Mouse (Mus musculus) liver, embryonic 14.5 days (tissue): ENCODE results near the gene Pcif1. TPM values are rescaled to one million over a fixed set of nuclear protein-coding genes. Genes with fewer than 3 reads are reported as not detected.

Source experiments
- ATAC-seq: fragments of 200-750 bp; cut with Nextera tagmentation; 2 replicates; pipeline ENCODE4 v1.8.0; 2017; ENCODE audit warnings: moderate number of reproducible peaks, mild to moderate bottlenecking, moderate library complexity; ENCODE audit not compliant: insufficient read depth
- DNase-seq, 3 experiments: peaks; one replicate each; pipeline ENCODE4 v3.0.0-alpha.2; 2012 to 2013; ENCODE audit warnings: low read depth in 3 of 3, low spot score in 3 of 3
- H3K27ac ChIP-seq: fragments of 300-500 bp; sonication (generic); 2 replicates; pipeline ENCODE4 v1.5.1; 2014; ENCODE audit warnings: moderate library complexity, mild to moderate bottlenecking, control low read depth, inconsistent platforms
- H3K27me3 ChIP-seq: fragments of 300-500 bp; sonication (generic); 2 replicates; pipeline ENCODE4 v1.6.1; 2014; ENCODE audit warnings: mild to moderate bottlenecking, low read length, moderate library complexity; ENCODE audit not compliant: control insufficient read depth, insufficient read depth
- H3K36me3 ChIP-seq: fragments of 300-500 bp; sonication (generic); replicated peaks from 2 replicates; pipeline ENCODE4 v1.6.1; 2014; ENCODE audit warnings: low read depth; ENCODE audit not compliant: control insufficient read depth, insufficient read depth
- H3K4me1 ChIP-seq, 2 experiments: fragments of 200-500 bp in 1 of 2; fragments of 300-500 bp in 1 of 2; sonication (generic) in 1 of 2; replicated peaks; 2 replicates each; pipeline ENCODE4 v1.6.1; 2012 to 2014; ENCODE audit warnings: antibody characterized with exemption in 1 of 2, inconsistent platforms in 1 of 2, low read length in 1 of 2; ENCODE audit not compliant: control insufficient read depth in 2 of 2, insufficient read depth in 2 of 2
- H3K4me2 ChIP-seq: fragments of 300-500 bp; sonication (generic); 2 replicates; pipeline ENCODE4 v1.6.1; 2014; ENCODE audit warnings: low read depth, mild to moderate bottlenecking, control low read depth, moderate library complexity
- H3K4me3 ChIP-seq, 2 experiments: fragments of 200-500 bp in 1 of 2; fragments of 300-500 bp in 1 of 2; sonication (generic) in 1 of 2; 2 replicates each; pipeline ENCODE4 v1.5.1; 2012 to 2014; ENCODE audit warnings: low read depth in 2 of 2, low read length in 2 of 2, mild to moderate bottlenecking in 2 of 2, control low read depth in 1 of 2, inconsistent platforms in 1 of 2, moderate library complexity in 1 of 2; ENCODE audit not compliant: insufficient read depth in 1 of 2
- H3K9ac ChIP-seq: fragments of 300-500 bp; sonication (generic); replicated peaks from 2 replicates; pipeline ENCODE4 v1.6.1; 2014; ENCODE audit warnings: mild to moderate bottlenecking, control low read depth, moderate library complexity
- H3K9me3 ChIP-seq: fragments of 300-500 bp; sonication (generic); 2 replicates; pipeline ENCODE4 v1.6.1; 2016; ENCODE audit warnings: low read length, mixed read lengths; ENCODE audit not compliant: control insufficient read depth
- CTCF ChIP-seq: IDR thresholded peaks from 2 replicates; pipeline ENCODE4 v1.5.1; 2016; ENCODE audit warnings: antibody characterized with exemption, low read depth, control low read depth
- EP300 ChIP-seq: IDR thresholded peaks from 2 replicates; pipeline ENCODE4 v1.6.1; 2016; ENCODE audit warnings: antibody characterized with exemption, low read depth
- WGBS: fragments of 180-500 bp; shearing (Covaris S2); extraction: QIAGEN DNeasy Blood & Tissue Kit; methylation state at CpG from one replicate; pipeline ENCODE4 v1.1.7; 2014; ENCODE audit not compliant: insufficient replicate concordance; 5-methylcytosine and 5-hydroxymethylcytosine counted together
- polyA plus RNA-seq, 2 experiments: library from polyadenylated mRNA; depleted of rRNA in 1 of 2; stranded (reverse) in 1 of 2; unstranded in 1 of 2; fragments of >200 nt; fragmentation: Nextera tagmentation in 1 of 2; extraction: Ambion mirVana in 1 of 2; gene quantifications; 2 replicates each; pipeline versions ENCODE4 v1.2.1 to v1.2.3; 2012 to 2014

Gene Pcif1
- polyA plus RNA-seq, 2 experiments = 19.6 to 37.5 TPM

- no peak overlapping the region for H3K27ac ChIP-seq
- H3K9ac ChIP-seq = no peak overlapping the region
- no peaks in the 10 kb centered on the region for H3K9me3 ChIP-seq
- ATAC-seq = peak; percentile 55; the same call in 1 of the 2 replicates
- 32% methylated on average over 11 of the region's 11 CpGs for WGBS
- H3K4me1 ChIP-seq = no peaks in the 10 kb centered on the region
- no peak overlapping the region for H3K4me2 ChIP-seq
- peaks cover 3% of the 10 kb centered on the region; the same call in 1 of the 2 replicates for H3K36me3 ChIP-seq
- H3K4me3 ChIP-seq = no peak overlapping the region
- no peak for DNase-seq
- peak; percentile 92 for TF ChIP-seq CTCF
- TF ChIP-seq EP300 = no peak
- H3K27me3 ChIP-seq = no peaks in the 10 kb centered on the region
Measured at GRCm38 (mm10) chr2:164924100-164924857, 45.2 kb downstream of the Pcif1 start.

- DNase-seq (no peak), ATAC-seq (no peak)
- H3K4me2 ChIP-seq = no peak overlapping the region
- H3K4me3 ChIP-seq = no peak overlapping the region
- no peaks in the 10 kb centered on the region for H3K9me3 ChIP-seq
- 46% methylated on average over 11 of the region's 11 CpGs for WGBS
- no peak overlapping the region for H3K9ac ChIP-seq
- TF ChIP-seq CTCF = no peak
- no peaks in the 10 kb centered on the region for H3K36me3 ChIP-seq
- H3K27ac ChIP-seq = no peak overlapping the region
- peaks cover 8% of the 10 kb centered on the region for H3K27me3 ChIP-seq
- no peaks in the 10 kb centered on the region for H3K4me1 ChIP-seq
Measured at GRCm38 (mm10) chr2:164930706-164931581, 51.8 kb downstream of the Pcif1 start.

GRCm38 (mm10) chr2:164933534-164933933, 54.4 kb downstream of the Pcif1 start:
- H3K4me2 ChIP-seq = no peak overlapping the region
- no peaks in the 10 kb centered on the region for H3K9me3 ChIP-seq
- ATAC-seq (no peak), DNase-seq (no peak)
- H3K4me1 ChIP-seq = no peaks in the 10 kb centered on the region
- peaks cover 21% of the 10 kb centered on the region for H3K27me3 ChIP-seq
- no peak overlapping the region for H3K9ac ChIP-seq
- no peak overlapping the region for H3K27ac ChIP-seq
- H3K4me3 ChIP-seq = no peak overlapping the region
- no peaks in the 10 kb centered on the region for H3K36me3 ChIP-seq
- 26% methylated on average over 9 of the region's 10 CpGs for WGBS
- TF ChIP-seq EP300 (no peak), CTCF (no peak)

- H3K4me1 ChIP-seq = 0 out of 4 replicates have a peak, but pooled peaks cover 0 to 2% of the 10 kb centered on the region in 2 experiments
- DNase-seq = no peak
- 51% methylated on average over 4 of the region's 4 CpGs for WGBS
- no peaks in the 10 kb centered on the region for H3K9me3 ChIP-seq
- no peak for ATAC-seq
- H3K27ac ChIP-seq = no peak overlapping the region
- H3K4me2 ChIP-seq = no peak overlapping the region
- no peak overlapping the region for H3K4me3 ChIP-seq
- peaks cover 43% of the 10 kb centered on the region for H3K27me3 ChIP-seq
- H3K36me3 ChIP-seq = no peaks in the 10 kb centered on the region
- no peak overlapping the region for H3K9ac ChIP-seq
- TF ChIP-seq CTCF (no peak), EP300 (no peak)
Measured at GRCm38 (mm10) chr2:164935991-164936390, 56.9 kb downstream of the Pcif1 start.
